In the genomic region with DNA sequence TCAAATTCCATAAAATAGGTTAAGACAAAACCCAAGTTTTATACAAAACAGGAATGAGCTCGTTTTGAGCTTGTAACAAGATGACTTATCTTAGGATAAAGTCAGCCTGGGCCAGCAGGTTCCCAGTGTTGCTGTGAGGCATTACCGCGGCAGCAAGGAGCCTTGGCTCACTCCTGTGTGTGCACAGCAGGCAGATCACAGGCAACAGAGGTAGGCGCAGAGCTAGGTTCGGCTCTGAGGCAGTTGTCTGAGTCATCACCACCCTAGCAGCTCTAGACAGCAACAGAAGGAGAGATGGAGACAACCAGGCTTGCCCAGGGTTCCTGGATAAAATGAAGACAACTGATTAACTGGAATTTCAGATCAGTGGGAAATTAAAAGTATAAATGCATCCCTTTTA, we compare ENCODE assay signal across 11 mouse cellular contexts. TPM values are rescaled to one million over a fixed set of nuclear protein-coding genes. Genes with fewer than 3 reads are reported as not detected.
DNase-seq lines count a peak whose midpoint lies in the region; ATAC-seq and TF ChIP-seq lines count a peak whose summit lies in the region.
"Had no signal": no experiment of that assay in that cellular context is flagged by ENCODE, and none has a peak within 500 bp of the region (broad histone marks: within the 10 kb centered on the region; RNA-seq: fewer than 3 reads in every experiment).

No protein-coding gene starts in this region.

- H3K4me1 ChIP-seq in hindbrain, embryonic 11.5 days (replicated peaks; ENCODE audit: control insufficient read depth, insufficient read depth, low read length) = no peaks in the 10 kb centered on the region
- H3K4me1 ChIP-seq: liver, embryonic 13.5 days; midbrain, embryonic 12.5 days had no signal

- no peak overlapping the region for H3K4me2 ChIP-seq in hindbrain, embryonic 11.5 days (replicated peaks; ENCODE audit: low read depth, low read length)
- H3K4me2 ChIP-seq: liver, embryonic 13.5 days; midbrain, embryonic 12.5 days had no signal

- WGBS in hindbrain, embryonic 11.5 days = 53% methylated on average over 5 of the region's 5 CpGs

- H3K27ac ChIP-seq in left cerebral cortex, adult 2 months = peak overlapping the region; percentile 44; the same call in 1 of the 2 replicates
- no peak overlapping the region for H3K27ac ChIP-seq in hindbrain, embryonic 11.5 days (ENCODE audit: low read depth, low read length)
- H3K27ac ChIP-seq: liver, embryonic 13.5 days; midbrain, embryonic 12.5 days had no signal

- no peak overlapping the region for H3K9ac ChIP-seq in hindbrain, embryonic 11.5 days (ENCODE audit: low read depth, low read length)
- H3K9ac ChIP-seq: liver, embryonic 13.5 days; midbrain, embryonic 12.5 days had no signal

- peak; percentile 7 to 17 for DNase-seq in adrenal gland, postnatal 36 days
- no peak for DNase-seq in adrenal gland, postnatal 10 days
- DNase-seq in left cerebral cortex, adult 2 months (ENCODE audit: extremely low spot score in 1 of 2, low spot score in 2 of 2) = peak in 1 of 2 experiments; percentile 63
- no peak for DNase-seq in left cerebral cortex, postnatal 10 days (ENCODE audit: extremely low spot score in 1 of 2, low spot score in 2 of 2)
- DNase-seq in cerebellum, adult 11 months = peak; percentile 60
- peak; percentile 31 to 55 for DNase-seq in left cerebral cortex, postnatal 14 days (ENCODE audit: low spot score in 2 of 2)
- no peak for DNase-seq in B cell, adult 2 months
- no peak for DNase-seq in hindbrain, embryonic 11.5 days (ENCODE audit: low spot score)
- DNase-seq: liver, embryonic 13.5 days; lung, postnatal 14 days had no signal

- no peak for TF ChIP-seq CTCF in left cerebral cortex, adult 2 months (IDR thresholded peaks at IDR 0.05)

- H3K4me3 ChIP-seq in left cerebral cortex, adult 2 months = no peak overlapping the region
- no peak overlapping the region for H3K4me3 ChIP-seq in hindbrain, embryonic 11.5 days (ENCODE audit: low read depth, low read length)
- H3K4me3 ChIP-seq: liver, embryonic 13.5 days; midbrain, embryonic 12.5 days had no signal

- intact Hi-C loops in left cerebral cortex, adult 2 months (cut with DNase I) = no loop called here
- intact Hi-C loops in left cerebral cortex, postnatal 10 days (cut with DNase I) = no loop called here
- intact Hi-C loops in left cerebral cortex, postnatal 14 days (cut with DNase I) = no loop called here

- no peaks in the 10 kb centered on the region for H3K27me3 ChIP-seq in hindbrain, embryonic 11.5 days (ENCODE audit: control insufficient read depth, insufficient read depth, low read length)
- H3K27me3 ChIP-seq: liver, embryonic 13.5 days; midbrain, embryonic 12.5 days had no signal

- no peak for ATAC-seq in hindbrain, embryonic 11.5 days (ENCODE audit: low FRiP score)

- no peaks in the 10 kb centered on the region for H3K9me3 ChIP-seq in hindbrain, embryonic 11.5 days (ENCODE audit: control insufficient read depth, low read length)
- H3K9me3 ChIP-seq: liver, embryonic 13.5 days; midbrain, embryonic 12.5 days had no signal

- no peaks in the 10 kb centered on the region for H3K36me3 ChIP-seq in hindbrain, embryonic 11.5 days (ENCODE audit: control insufficient read depth, insufficient read depth, low read length)
- H3K36me3 ChIP-seq: liver, embryonic 13.5 days; midbrain, embryonic 12.5 days had no signal

RNA-seq across cellular contexts. Expression of a gene that starts 35.0 kb away (rescaled TPM):
- 100 to 1,000 TPM; 131 to 359 TPM for total RNA-seq in adrenal gland, postnatal 36 days (2021)
- 100 to 1,000 TPM; 131 to 173 TPM for total RNA-seq in adrenal gland, postnatal 10 days (2021)
- 100 to 1,000 TPM; 442 to 451 TPM for total RNA-seq in left cerebral cortex, adult 2 months (2021)
- total RNA-seq in left cerebral cortex, postnatal 10 days (2021) = 100 to 1,000 TPM; 166 to 168 TPM
- 100 to 1,000 TPM; 207 to 220 TPM for total RNA-seq in left cerebral cortex, postnatal 14 days (2021)
- 2.3 and 2.9 TPM in 2 replicates for polyA plus RNA-seq in hindbrain, embryonic 11.5 days (2014; fragmentation: Nextera tagmentation; extraction: Ambion mirVana)

Comparison
In these comparisons a context has a peak if more than half of its experiments do, and no peak if none do; other contexts are left out.
1. DNase-seq: peak in adrenal gland, postnatal 36 days (2 of 2), cerebellum, adult 11 months (single experiment) and left cerebral cortex, postnatal 14 days (2 of 2); none in adrenal gland, postnatal 10 days (single experiment), left cerebral cortex, postnatal 10 days (0 of 2), B cell, adult 2 months (0 of 2) and hindbrain, embryonic 11.5 days (single experiment).